Mouse (Mus musculus): ENCODE measurements around the gene C1rb. TPM values are rescaled to one million over a fixed set of nuclear protein-coding genes. Genes with fewer than 3 reads are reported as not detected.
"Not testable (repeated sequence)": the region's sequence is repeated elsewhere in the genome, so short reads cannot be mapped to it uniquely, and the experiment has no call there.

C1rb gene
- 1 to 10 TPM in 1 of 2 experiments, under 1 TPM in 1; 0.95 to 1.3 TPM for total RNA-seq (2021)

- intact Hi-C loops (cut with DNase I): loop anchor here (1.0 to 5.0 kb wide), 2 partner anchors 67 to 189 kb away; partner anchors contain the start of gene C1s2
Measured at GRCm38 (mm10) chr6:124570026-124570425, at the start of gene C1rb. Gene C1rb, plus strand, starts transcription at chr6:124570294.

GRCm38 (mm10) chr6:124522082-124522481 is 48.0 kb upstream of the C1rb start:
- not testable (repeated sequence) for DNase-seq (ENCODE audit: low spot score)

More at GRCm38 (mm10) chr6:124570026-124570425, at the start of gene C1rb:
- peak; percentile 12 for DNase-seq (ENCODE audit: low spot score)

GRCm38 (mm10) chr6:124527881-124528280 is 42.2 kb upstream of the C1rb start:
- intact Hi-C loops (cut with DNase I): no loop called here
- DNase-seq (ENCODE audit: low spot score): no peak

More at GRCm38 (mm10) chr6:124522082-124522481, 48.0 kb upstream of the C1rb start:
- intact Hi-C loops (cut with DNase I): not testable (repeated sequence)

GRCm38 (mm10) chr6:124531077-124531476 is 39.0 kb upstream of the C1rb start:
- intact Hi-C loops (cut with DNase I): no loop called here
- DNase-seq (ENCODE audit: low spot score): no peak

- intact Hi-C loops (cut with DNase I); DNase-seq (ENCODE audit: low spot score): not testable (repeated sequence)
Measured at GRCm38 (mm10) chr6:124536125-124536829, 33.8 kb upstream of the C1rb start.

GRCm38 (mm10) chr6:124541176-124541575 is 28.9 kb upstream of the C1rb start:
- DNase-seq (ENCODE audit: low spot score): not testable (repeated sequence)
- intact Hi-C loops (cut with DNase I): loop anchor here (5.0 kb wide), 1 partner anchor 49 kb away; the partner anchor contains the start of gene C1rl

GRCm38 (mm10) chr6:124542284-124542683 is 27.8 kb upstream of the C1rb start, which contains the start of gene C1s1:
Gene C1s1, minus strand, starts transcription at chr6:124542359.
- DNase-seq (ENCODE audit: low spot score): peak; percentile 14
- intact Hi-C loops (cut with DNase I): loop anchor here (5.0 kb wide), 1 partner anchor 50 kb away; the partner anchor contains the start of gene C1rl

- intact Hi-C loops (cut with DNase I): loop anchor here (5.0 kb wide), 1 partner anchor 52 kb away; the partner anchor contains the start of gene C1rl
- DNase-seq (ENCODE audit: low spot score): no peak
Measured at GRCm38 (mm10) chr6:124544466-124544865, 25.6 kb upstream of the C1rb start.

GRCm38 (mm10) chr6:124545425-124545824 is 24.7 kb upstream of the C1rb start:
- no peak for DNase-seq (ENCODE audit: low spot score)
- intact Hi-C loops (cut with DNase I): no loop called here

GRCm38 (mm10) chr6:124547979-124548378 is 22.1 kb upstream of the C1rb start:
- intact Hi-C loops (cut with DNase I); DNase-seq (ENCODE audit: low spot score): not testable (repeated sequence)

GRCm38 (mm10) chr6:124549023-124549550 is 21.0 kb upstream of the C1rb start:
- intact Hi-C loops (cut with DNase I): no loop called here
- no peak for DNase-seq (ENCODE audit: low spot score)

- intact Hi-C loops (cut with DNase I): no loop called here
- no peak for DNase-seq (ENCODE audit: low spot score)
Measured at GRCm38 (mm10) chr6:124552766-124553165, 17.3 kb upstream of the C1rb start.

- intact Hi-C loops (cut with DNase I); DNase-seq (ENCODE audit: low spot score): not testable (repeated sequence)
Measured at GRCm38 (mm10) chr6:124555956-124556355, 14.1 kb upstream of the C1rb start.

GRCm38 (mm10) chr6:124561156-124561555 is 8.9 kb upstream of the C1rb start:
- intact Hi-C loops (cut with DNase I): not testable (repeated sequence)

GRCm38 (mm10) chr6:124561611-124562010 is 8.5 kb upstream of the C1rb start:
- DNase-seq (ENCODE audit: low spot score); intact Hi-C loops (cut with DNase I): not testable (repeated sequence)

More at GRCm38 (mm10) chr6:124561156-124561555, 8.9 kb upstream of the C1rb start:
- DNase-seq (ENCODE audit: low spot score): not testable (repeated sequence)

- intact Hi-C loops (cut with DNase I); DNase-seq (ENCODE audit: low spot score): not testable (repeated sequence)
Measured at GRCm38 (mm10) chr6:124575155-124575678, 5.1 kb downstream of the C1rb start.

- intact Hi-C loops (cut with DNase I); DNase-seq (ENCODE audit: low spot score): not testable (repeated sequence)
Measured at GRCm38 (mm10) chr6:124580155-124580554, 10.1 kb downstream of the C1rb start.

GRCm38 (mm10) chr6:124582231-124582630 is 12.1 kb downstream of the C1rb start:
- no peak for DNase-seq (ENCODE audit: low spot score)
- intact Hi-C loops (cut with DNase I): no loop called here

GRCm38 (mm10) chr6:124584935-124585334 is 14.8 kb downstream of the C1rb start:
- intact Hi-C loops (cut with DNase I): no loop called here
- no peak for DNase-seq (ENCODE audit: low spot score)

GRCm38 (mm10) chr6:124585761-124586160 is 15.7 kb downstream of the C1rb start:
- intact Hi-C loops (cut with DNase I): no loop called here
- DNase-seq (ENCODE audit: low spot score): no peak

GRCm38 (mm10) chr6:124586266-124586665 is 16.2 kb downstream of the C1rb start:
- DNase-seq (ENCODE audit: low spot score): no peak
- intact Hi-C loops (cut with DNase I): no loop called here
